Mouse (Mus musculus): ENCODE data around the gene Rasd1. TPM values are rescaled to one million over a fixed set of nuclear protein-coding genes. Genes with fewer than 3 reads are reported as not detected.

Rasd1 gene
- total RNA-seq (2015; ENCODE audit: low replicate concordance) = not detected in 2 replicates
- not detected in 2 replicates for total RNA-seq (2017; ENCODE audit: low replicate concordance)

DNA sequence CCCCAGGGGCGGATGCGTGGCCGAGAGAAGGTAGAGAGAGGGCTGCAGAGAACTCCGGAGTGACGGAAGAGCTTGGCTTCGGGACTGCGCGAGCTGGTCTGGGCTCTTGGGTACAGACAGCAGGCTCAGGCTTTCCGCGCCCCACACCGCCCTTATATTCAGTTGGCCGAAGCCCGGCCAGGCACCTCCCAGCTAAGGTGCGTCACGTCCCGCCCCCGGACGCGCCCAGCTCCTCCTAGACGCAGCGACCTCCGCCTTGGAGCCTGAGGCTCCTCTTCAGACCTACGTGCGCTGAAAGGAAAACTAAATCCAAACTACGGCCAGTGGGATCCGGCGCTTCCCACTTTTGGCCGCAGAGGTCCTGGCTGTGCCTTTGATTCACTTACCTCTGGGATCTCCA lies at the start of gene Rasd1:
Gene Rasd1, minus strand, starts transcription at position 127 of the 400 bp plus-strand sequence.
- ATAC-seq (replicated peaks; ENCODE audit: low FRiP score, poor library complexity, severe bottlenecking) = peak; percentile 91

DNA sequence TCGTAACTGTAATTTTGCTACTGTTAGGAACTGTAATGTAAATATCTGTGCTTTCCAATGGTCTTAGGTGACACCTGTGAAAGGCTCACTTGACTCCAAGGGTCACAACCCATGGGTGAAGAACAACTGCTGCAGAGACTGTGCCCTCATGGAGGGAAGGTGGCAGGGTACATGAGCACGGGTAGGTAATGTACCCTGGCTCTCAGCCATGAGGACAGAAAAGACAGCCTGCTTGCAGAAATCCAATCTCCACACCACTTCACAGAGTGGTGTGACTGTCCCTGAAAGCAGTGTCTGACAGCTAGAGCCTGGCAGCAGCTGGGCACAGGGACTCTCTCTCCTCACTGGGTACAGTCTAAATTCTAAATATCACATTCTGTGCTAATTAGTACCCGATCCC lies 46.8 kb upstream of the Rasd1 start:
- ATAC-seq (replicated peaks; ENCODE audit: low FRiP score, poor library complexity, severe bottlenecking) = no peak

DNA sequence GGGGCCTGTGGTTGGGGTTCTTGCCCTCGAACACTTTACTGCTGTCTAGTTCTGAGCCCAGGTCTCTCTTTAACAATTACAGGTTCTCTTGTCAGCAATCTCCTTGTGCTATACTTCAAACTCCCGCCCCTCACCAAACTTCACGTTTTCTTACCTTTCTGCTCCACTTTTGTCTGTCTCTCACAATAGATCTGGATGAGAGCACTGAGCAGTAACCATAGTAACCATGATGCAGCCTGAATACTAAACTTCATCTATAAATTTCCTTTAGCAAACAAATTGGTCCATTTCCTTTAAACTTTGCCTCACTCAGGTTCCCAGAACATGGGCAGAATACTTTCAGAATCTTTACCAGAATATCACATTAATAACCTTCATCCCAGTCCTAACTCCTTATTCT lies 44.7 kb upstream of the Rasd1 start:
- ATAC-seq (replicated peaks; ENCODE audit: low FRiP score, poor library complexity, severe bottlenecking) = no peak

DNA sequence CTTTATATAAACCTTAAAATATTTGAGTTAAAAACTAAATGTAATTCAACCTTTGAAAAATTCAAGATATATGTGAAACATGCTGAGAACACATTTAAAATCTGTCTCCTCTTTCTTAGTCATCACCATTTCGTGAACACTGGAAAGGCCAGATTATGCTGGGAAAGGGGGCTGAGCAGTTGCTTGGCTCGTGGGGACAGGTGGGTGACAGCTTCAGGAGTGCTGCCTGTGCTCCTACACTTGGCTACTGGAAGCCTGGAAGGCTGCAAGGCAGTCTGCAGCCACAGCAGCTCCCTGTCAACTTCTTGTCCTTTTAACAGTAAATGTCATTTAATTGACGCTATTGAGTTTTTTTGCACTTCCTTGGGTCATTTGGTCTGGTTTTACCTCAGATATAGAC lies 41.1 kb upstream of the Rasd1 start:
- ATAC-seq (replicated peaks; ENCODE audit: low FRiP score, poor library complexity, severe bottlenecking) = no peak

DNA sequence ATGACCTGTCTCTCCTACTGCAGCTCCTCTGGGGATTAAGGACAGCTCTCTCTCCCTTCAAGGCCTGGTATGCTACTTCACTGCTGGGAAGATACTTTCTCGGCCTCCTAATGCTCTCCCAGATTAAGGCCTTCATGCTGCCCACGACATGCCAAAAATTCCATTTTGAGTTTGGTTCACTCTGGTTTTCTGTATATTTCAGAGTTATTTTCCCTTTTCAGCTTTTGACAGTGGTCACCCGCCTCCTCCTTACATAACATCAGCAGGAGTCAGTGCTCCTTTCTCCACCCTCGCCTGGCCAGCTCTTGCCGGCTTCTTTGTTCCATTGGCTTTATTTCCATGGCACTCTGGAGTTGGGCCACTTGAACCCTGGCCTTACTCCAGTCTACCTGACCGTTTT lies 40.0 kb upstream of the Rasd1 start:
- no peak for ATAC-seq (replicated peaks; ENCODE audit: low FRiP score, poor library complexity, severe bottlenecking)

DNA sequence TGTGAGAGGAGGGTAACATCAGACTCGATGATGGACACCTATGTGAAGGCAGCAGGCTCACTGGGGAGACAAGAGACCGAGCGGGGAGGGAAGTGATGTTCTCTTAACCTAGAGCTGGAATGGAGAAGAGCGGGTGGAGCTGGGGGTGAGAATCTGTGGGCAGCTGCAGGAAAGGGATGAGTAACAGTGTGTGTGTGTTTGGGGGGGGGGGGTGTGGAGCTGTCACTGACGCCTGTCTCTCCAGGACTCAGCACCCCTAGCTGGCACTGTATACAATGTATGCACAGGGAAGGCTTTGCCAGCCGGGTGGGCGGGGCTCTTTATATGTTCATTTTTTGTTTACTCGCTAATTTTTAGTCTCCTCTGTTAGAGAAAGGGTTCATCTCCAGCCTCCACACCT lies 39.1 kb upstream of the Rasd1 start:
- ATAC-seq (replicated peaks; ENCODE audit: low FRiP score, poor library complexity, severe bottlenecking) = no peak

DNA sequence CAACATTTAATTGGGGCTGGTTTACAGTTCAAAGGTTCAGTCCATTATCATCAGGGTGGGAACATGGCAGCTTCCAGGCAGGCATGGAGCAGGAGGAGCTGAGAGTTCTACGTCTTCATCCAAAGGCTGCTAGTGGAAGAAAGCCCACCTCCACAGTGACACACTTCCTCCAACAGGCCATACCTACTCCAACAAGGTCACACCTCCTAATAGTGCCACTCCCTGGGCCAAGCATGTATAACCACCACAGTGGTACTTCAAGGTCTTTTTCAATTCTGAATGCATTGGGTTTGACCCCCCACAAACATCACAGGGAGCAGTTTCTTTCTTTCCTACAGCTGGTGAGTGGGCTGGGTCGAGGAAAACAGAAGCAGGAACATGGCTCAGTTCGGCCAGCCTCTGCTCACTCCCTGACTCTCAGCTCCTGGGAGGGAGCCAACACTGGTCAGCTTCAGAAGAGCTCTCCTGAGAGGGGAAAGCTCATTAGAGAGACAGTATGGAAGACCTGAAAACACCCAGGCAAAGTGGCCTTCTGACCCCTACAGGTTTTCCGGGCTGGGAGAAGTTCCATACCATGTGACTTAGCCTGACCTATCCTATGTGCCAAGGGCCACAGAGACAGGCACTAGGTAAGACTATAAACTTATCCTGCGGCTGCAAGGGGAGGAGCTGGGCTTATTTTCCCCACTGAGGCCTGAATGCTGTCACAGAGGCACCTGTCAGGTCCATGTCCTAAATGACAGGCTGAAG lies 36.7 kb upstream of the Rasd1 start:
- ATAC-seq (replicated peaks; ENCODE audit: low FRiP score, poor library complexity, severe bottlenecking) = no peak

DNA sequence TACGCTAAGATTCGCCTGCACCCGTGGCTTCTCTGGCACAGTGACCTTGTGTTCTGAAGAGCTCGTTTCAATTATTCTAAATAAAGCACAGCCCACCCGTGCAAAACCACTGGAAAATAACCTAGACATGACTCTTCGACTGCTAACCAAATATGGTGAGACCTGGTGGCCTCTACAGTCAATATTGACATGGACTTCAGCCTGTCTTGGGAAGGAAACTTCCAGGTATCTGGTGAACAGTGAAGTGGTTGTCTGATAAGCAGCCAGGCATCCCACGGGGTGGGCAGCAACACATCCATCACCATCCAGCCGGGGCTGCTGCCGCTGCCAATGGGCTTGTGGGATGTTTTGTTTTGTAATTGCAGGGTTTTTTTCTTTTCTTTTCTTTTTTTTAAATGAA lies 29.6 kb upstream of the Rasd1 start:
- no peak for ATAC-seq (replicated peaks; ENCODE audit: low FRiP score, poor library complexity, severe bottlenecking)

DNA sequence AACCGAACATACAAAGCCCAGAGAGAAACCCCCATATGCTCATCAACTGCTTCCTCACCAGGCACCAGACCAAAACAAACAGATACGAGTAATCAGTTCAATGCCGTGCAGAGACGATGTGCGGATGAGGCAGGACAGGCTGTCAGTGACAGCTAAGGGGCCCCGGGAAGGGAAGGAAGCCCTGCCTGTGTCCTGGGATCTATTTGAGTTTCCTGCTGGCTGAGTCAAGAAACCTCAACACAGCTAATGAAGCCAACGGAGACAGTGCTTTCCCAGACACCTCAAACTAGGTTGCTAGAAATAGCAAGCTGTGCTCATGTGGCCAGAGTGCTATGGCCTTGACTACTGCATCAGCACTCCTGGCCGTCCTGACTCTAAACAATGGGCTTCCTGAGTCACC lies 26.6 kb upstream of the Rasd1 start:
- no peak for ATAC-seq (replicated peaks; ENCODE audit: low FRiP score, poor library complexity, severe bottlenecking)

DNA sequence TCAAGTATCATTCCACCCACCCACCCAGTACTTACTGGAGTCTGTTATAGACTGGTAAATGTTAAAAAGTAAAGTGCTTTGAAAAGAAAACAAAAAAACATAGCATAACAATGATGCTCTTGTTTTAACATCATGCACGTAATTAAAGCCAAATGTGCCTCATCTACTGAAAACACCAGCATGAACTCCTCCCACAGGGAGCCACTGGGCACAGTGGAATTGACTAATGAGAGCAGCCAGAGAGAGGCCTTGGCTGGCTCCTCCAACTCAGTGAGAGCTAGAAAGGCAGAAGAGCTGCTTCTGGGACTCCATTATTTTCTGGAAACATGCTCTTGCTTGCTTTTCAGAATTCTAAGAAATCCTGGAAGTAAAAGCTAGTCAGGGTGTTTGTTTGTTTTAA lies 24.7 kb upstream of the Rasd1 start:
- no peak for ATAC-seq (replicated peaks; ENCODE audit: low FRiP score, poor library complexity, severe bottlenecking)

DNA sequence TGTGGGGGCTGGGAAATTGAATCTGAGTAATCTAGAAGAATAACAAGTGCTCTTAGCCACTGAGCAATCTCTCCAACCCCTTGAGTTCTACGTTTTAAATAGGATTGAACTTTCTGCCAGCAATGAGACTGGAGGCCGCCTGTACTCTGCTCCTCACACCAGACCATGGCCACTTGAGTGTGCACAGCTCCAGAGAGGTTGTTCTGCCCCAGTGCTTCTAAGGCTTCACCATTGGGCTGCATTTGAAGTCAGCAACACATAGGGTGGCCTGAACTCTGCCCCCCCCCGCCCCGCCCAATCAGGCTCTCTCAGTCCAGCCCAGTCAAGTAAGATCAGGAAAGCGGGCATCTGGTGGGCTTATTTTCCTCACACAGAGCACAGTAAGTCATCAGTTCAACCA lies 13.1 kb upstream of the Rasd1 start:
- ATAC-seq (replicated peaks; ENCODE audit: low FRiP score, poor library complexity, severe bottlenecking) = no peak

DNA sequence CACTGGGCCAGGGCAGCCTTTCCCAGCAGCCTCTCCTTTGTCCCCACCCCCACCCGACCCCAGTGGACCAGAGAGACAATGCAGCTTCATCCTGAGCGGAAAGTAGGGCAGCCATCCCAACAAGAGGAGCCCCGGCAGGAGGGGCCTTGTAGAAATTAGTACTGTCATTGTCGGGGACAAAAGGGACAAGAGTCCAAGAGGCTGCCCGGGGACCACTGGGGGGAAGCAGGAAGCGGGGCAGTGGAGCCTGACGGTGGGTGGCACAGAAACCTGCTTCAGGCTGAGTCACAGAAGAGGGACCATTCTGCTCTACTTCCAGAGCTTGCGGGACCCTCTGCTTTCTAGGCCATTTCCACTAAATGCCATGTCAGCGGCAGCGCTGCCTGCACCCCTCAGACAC lies 10.5 kb upstream of the Rasd1 start:
- no peak for ATAC-seq (replicated peaks; ENCODE audit: low FRiP score, poor library complexity, severe bottlenecking)

DNA sequence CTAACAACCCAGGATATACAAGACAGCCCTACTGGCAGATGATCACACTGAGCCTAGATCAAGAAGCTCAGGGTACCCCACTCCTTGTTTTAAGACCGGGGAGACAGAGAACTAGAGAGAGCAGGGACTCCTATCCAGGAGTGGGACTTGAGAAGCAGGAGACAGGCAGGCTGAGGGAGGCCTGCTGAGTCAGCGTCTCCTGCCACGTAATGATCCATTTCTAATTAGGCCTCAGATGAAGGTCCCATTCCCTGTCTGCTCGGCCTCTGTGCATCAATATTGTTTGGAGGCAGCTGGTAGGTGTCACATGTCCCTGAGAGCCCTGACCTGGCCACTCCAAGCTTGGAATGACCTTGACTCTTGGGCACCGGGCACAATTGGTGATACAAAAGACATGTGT lies 8.6 kb upstream of the Rasd1 start:
- no peak for ATAC-seq (replicated peaks; ENCODE audit: low FRiP score, poor library complexity, severe bottlenecking)

DNA sequence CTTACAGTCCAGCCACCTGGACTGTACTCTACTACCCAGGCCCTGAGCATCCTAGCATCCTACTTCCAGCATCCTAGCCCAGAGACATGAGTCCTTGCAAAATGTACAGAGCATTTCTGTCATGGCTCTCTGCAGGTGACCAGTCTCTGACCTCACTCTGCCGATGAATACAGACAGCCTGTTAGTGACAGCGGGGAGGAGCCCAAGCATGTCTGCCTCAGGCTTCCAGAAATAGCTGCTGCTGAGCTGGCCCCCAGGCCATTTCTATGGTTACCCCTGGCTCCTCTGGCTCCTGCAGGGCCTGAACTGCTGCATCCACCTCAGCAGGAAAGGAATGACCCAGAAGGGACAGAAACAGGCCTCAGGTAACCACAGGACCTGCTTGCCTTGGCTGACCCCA lies 6.9 kb upstream of the Rasd1 start:
- ATAC-seq (replicated peaks; ENCODE audit: low FRiP score, poor library complexity, severe bottlenecking) = no peak

DNA sequence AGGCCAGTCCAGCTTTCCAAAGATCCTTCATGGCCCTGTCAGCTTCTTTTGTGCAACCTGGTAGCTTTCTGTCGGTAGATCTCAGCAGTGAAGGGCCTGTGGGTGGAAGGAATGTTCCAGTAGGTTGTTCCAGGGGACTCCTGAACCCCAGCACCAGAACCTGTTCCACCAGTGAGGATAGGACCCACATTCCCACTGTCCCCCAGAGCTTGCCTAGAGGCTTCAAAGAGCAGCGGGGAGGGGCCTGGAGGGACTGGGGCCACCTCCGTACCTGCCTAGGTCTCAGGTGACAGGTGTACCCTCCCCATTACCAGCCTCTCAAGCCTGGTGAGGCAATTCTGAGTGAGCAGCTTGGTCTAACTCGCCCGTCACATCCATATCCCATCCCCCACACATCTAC lies 6.0 kb upstream of the Rasd1 start:
- no peak for ATAC-seq (replicated peaks; ENCODE audit: low FRiP score, poor library complexity, severe bottlenecking)

DNA sequence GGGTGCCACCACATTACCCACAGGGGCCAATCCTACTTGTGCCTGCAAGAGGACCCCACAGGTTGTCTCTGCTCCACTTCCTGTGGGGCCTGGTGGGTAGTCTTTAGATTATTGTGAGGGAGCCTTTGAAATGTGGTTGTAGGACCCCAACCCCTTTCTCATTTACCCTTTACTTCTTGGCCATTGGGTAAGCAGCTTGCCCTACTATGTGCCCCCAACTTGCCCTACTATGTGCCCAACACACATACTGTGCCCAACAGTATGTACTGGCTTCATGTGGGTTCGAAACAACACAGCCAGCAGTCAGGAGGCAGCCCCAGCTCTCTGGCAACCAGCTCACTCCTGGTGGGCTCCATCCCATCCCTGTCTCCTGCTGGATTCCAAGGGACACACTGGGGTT lies 3.0 kb upstream of the Rasd1 start:
- ATAC-seq (replicated peaks; ENCODE audit: low FRiP score, poor library complexity, severe bottlenecking) = no peak

DNA sequence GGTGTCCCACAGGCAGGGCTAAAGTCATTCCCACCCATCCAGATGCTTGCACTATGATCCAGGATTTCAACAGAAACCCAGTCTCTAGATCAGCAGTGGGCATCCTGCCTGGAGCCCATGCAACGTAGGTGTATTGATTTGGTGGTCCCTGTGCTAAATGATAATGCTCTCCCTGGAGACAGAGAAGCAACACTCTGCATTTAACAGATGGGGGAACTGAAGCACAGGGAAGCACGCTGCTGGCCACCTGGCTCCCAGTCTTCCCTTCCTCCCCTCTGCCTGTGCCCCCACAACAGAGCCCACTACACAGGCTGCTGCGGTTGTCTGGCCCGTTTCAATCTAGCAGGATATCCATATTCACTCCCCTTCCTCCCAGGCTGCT lies 1.3 kb upstream of the Rasd1 start:
- ATAC-seq (replicated peaks; ENCODE audit: low FRiP score, poor library complexity, severe bottlenecking) = no peak

DNA sequence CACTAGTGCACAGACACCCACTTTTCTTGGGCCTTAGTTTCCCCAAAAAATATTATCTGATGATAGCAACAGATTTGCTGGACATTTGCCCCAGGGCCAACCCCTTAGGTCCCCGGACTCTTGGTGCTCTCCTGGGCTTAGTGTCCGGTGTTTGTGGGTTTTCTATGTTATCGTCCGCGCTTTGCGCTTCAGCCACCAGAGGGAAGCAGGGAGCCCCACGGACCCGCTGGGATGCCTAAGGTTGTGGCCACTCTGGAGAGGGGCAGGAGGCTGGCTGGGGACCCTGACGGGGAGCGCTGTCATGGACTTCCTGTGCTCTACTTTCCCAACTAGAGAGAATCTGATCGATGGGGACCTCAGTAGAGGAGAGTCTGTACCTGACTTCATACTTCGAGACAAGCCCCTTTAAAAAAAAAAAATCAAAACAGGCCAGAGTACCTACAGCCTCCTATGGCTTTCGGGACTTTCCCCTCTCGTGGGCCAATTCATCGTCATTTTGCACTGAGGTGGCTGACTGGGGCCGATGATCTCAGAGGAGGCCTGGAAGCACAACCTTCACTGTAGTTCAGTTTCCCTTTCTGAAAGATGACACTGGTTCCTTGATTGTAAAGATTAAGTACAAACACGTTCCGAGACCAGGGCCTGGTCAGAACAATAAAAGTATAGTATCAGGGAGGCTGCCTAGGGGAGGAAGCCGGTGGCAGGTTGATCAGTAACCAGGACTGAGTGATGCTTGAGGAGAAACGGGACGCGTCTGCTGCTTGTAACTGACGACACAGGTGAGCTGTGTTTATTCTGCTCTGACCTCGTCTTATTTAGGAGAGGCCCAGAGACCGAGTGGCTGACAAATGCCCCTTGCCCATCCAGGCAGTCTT lies 720 bp upstream of the Rasd1 start:
- peak; percentile 83 for ATAC-seq (replicated peaks; ENCODE audit: low FRiP score, poor library complexity, severe bottlenecking)

DNA sequence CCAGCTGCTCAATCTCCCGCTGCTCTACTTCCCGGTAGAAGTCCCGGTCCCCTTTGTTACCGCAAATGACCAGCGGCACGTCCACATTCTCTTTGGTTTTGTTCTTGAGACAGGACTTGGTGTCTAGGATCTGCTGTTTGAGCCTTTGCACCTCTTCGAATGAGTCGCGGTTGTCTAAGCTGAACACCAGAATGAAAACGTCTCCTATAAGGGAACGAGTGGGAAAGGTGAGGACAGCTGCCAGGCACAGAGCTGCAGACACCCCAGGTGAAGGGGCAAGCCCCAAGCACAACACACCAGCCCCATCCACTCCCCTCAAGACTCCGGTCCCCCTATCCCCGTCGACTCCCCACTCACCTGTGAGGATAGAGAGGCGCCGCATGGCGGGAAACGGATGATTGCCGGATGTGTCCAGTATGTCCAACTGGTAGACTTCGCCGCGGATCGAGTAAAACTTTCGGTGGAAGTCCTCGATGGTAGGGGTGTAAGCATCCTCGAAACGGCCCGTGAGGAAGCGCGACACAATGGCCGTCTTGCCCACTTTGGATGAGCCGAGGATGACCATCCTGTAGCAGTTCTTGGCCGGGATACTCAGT lies 483 bp downstream of the Rasd1 start:
- ATAC-seq (replicated peaks; ENCODE audit: low FRiP score, poor library complexity, severe bottlenecking) = peak; percentile 32

DNA sequence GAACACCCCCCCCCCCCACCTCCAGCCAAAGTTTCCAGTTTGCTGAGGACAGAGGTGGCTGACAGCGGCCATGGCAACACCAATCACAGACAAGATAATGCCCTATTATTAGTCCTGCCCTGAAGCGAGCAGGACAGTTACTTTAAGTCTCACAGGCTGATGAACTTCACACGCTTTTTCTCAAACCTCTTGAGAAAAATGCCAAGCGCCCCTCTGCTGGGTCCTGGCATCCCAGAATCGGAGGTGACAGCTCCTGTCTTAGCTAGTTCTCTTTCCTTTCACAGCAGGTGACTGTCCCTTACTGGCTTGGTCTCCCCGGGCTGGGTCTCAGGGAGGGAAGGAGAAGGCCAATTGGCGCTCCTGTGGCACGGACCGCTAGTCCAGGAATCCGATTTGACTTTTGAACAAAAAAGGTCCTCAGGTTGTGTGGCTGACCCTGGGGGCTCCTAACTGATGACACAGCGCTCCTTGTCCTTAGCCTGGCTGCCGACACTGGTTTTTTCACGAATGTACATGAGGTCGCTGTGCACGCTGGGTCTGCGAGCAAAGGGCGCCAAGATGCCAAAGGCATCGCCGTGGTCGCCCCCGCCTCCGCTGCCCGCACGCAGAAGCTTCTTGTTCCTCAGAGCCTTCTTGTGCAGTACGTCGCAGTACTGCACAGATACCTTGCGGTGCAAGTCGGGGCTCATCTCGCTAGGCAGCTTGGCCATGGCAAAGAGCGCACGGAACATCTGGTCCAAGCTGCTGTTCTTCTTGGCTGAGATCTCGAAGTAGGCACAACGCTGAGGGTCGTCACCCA lies 1.2 kb downstream of the Rasd1 start:
- ATAC-seq (replicated peaks; ENCODE audit: low FRiP score, poor library complexity, severe bottlenecking) = no peak

Data from erythroid progenitor cell, adult 5-6 weeks (primary cell).